Mouse (Mus musculus): ENCODE measurements around the gene Mtmr6. TPM values are rescaled to one million over a fixed set of nuclear protein-coding genes. Genes with fewer than 3 reads are reported as not detected.

Mtmr6 gene
- 30.5 and 31.1 TPM in 2 replicates for polyA plus RNA-seq (2016; fragmentation: Nextera tagmentation; extraction: Ambion mirVana)

GRCm38 (mm10) chr14:60264990-60265876 is at the start of gene Mtmr6:
Gene Mtmr6 (plus strand): TSS chr14:60265228.
- Histone ChIP-seq H3K4me1 (replicated peaks) (peaks cover 14% of the 10 kb centered on the region), H3K4me2 (peak within 1 kb of the TSS; percentile 74)
- under 1% methylated on average over 51 of the region's 51 CpGs for WGBS

GRCm38 (mm10) chr14:60216125-60216524 is 48.9 kb upstream of the Mtmr6 start:
- no peak for ATAC-seq (ENCODE audit: insufficient number of reproducible peaks, low FRiP score)
- no peak overlapping the region for H3K4me2 ChIP-seq
- H3K4me3 ChIP-seq = no peak overlapping the region
- no peaks in the 10 kb centered on the region for H3K9me3 ChIP-seq (replicated peaks)
- H3K36me3 ChIP-seq = peaks cover 25% of the 10 kb centered on the region
- H3K4me1 ChIP-seq (replicated peaks) = peaks cover 8% of the 10 kb centered on the region; the same call in 1 of the 2 replicates
- H3K9ac ChIP-seq = no peak overlapping the region
- no peaks in the 10 kb centered on the region for H3K27me3 ChIP-seq (replicated peaks)
- WGBS = 78% methylated on average over 1 of the region's 1 CpGs
- no peak overlapping the region for H3K27ac ChIP-seq (ENCODE audit: poor library complexity, severe bottlenecking)

More at GRCm38 (mm10) chr14:60264990-60265876, at the start of gene Mtmr6:
- Histone ChIP-seq H3K27ac (ENCODE audit: poor library complexity, severe bottlenecking) (peak within 1 kb of the TSS; percentile 56; the same call in 1 of the 2 replicates), H3K27me3 (replicated peaks) (no peaks in the 10 kb centered on the region), H3K9me3 (replicated peaks) (no peaks in the 10 kb centered on the region), H3K9ac (peak within 1 kb of the TSS; percentile 82), H3K4me3 (peak within 1 kb of the TSS; percentile 72), H3K36me3 (no peaks in the 10 kb centered on the region)
- ATAC-seq (ENCODE audit: insufficient number of reproducible peaks, low FRiP score) = peak; percentile 98

GRCm38 (mm10) chr14:60217616-60218015 is 47.4 kb upstream of the Mtmr6 start:
- H3K4me2 ChIP-seq = no peak overlapping the region
- no peak overlapping the region for H3K27ac ChIP-seq (ENCODE audit: poor library complexity, severe bottlenecking)
- 97% methylated on average over 4 of the region's 4 CpGs for WGBS
- H3K4me1 ChIP-seq (replicated peaks) = no peaks in the 10 kb centered on the region
- no peak for ATAC-seq (ENCODE audit: insufficient number of reproducible peaks, low FRiP score)
- H3K36me3 ChIP-seq = peaks cover 30% of the 10 kb centered on the region
- H3K9me3 ChIP-seq (replicated peaks) = no peaks in the 10 kb centered on the region
- no peak overlapping the region for H3K4me3 ChIP-seq
- no peaks in the 10 kb centered on the region for H3K27me3 ChIP-seq (replicated peaks)
- no peak overlapping the region for H3K9ac ChIP-seq

GRCm38 (mm10) chr14:60219886-60220285 is 45.1 kb upstream of the Mtmr6 start:
- peaks cover 34% of the 10 kb centered on the region for H3K36me3 ChIP-seq
- H3K4me3 ChIP-seq = no peak overlapping the region
- no peak for ATAC-seq (ENCODE audit: insufficient number of reproducible peaks, low FRiP score)
- no peak overlapping the region for H3K4me2 ChIP-seq
- H3K4me1 ChIP-seq (replicated peaks) = no peaks in the 10 kb centered on the region
- no peak overlapping the region for H3K27ac ChIP-seq (ENCODE audit: poor library complexity, severe bottlenecking)
- no peaks in the 10 kb centered on the region for H3K27me3 ChIP-seq (replicated peaks)
- no peaks in the 10 kb centered on the region for H3K9me3 ChIP-seq (replicated peaks)
- 90% methylated on average over 10 of the region's 10 CpGs for WGBS
- no peak overlapping the region for H3K9ac ChIP-seq

- Histone ChIP-seq H3K4me1 (replicated peaks) (0 out of 2 replicates have a peak, but pooled peaks cover 4% of the 10 kb centered on the region), H3K27me3 (replicated peaks) (no peaks in the 10 kb centered on the region), H3K4me3 (no peak overlapping the region), H3K36me3 (peaks cover 45% of the 10 kb centered on the region), H3K4me2 (no peak overlapping the region), H3K9me3 (replicated peaks) (no peaks in the 10 kb centered on the region), H3K27ac (ENCODE audit: poor library complexity, severe bottlenecking) (no peak overlapping the region), H3K9ac (no peak overlapping the region)
- WGBS = 78% methylated on average over 3 of the region's 3 CpGs
- no peak for ATAC-seq (ENCODE audit: insufficient number of reproducible peaks, low FRiP score)
Measured at GRCm38 (mm10) chr14:60238551-60238950, 26.5 kb upstream of the Mtmr6 start.

- Histone ChIP-seq H3K9me3 (replicated peaks) (no peaks in the 10 kb centered on the region), H3K4me3 (peak overlapping the region; percentile 79), H3K4me2 (peak overlapping the region; percentile 80), H3K27me3 (replicated peaks) (no peaks in the 10 kb centered on the region), H3K4me1 (replicated peaks) (peaks cover 18% of the 10 kb centered on the region), H3K27ac (ENCODE audit: poor library complexity, severe bottlenecking) (no peak overlapping the region), H3K9ac (peak overlapping the region; percentile 91), H3K36me3 (no peaks in the 10 kb centered on the region)
- 13% methylated on average over 8 of the region's 8 CpGs for WGBS
- no peak for ATAC-seq (ENCODE audit: insufficient number of reproducible peaks, low FRiP score)
Measured at GRCm38 (mm10) chr14:60250366-60250765, 14.7 kb upstream of the Mtmr6 start.

- Histone ChIP-seq H3K4me1 (replicated peaks) (peaks cover 18% of the 10 kb centered on the region), H3K4me3 (peak overlapping the region; percentile 79), H3K27ac (ENCODE audit: poor library complexity, severe bottlenecking) (peak overlapping the region; percentile 91), H3K36me3 (no peaks in the 10 kb centered on the region), H3K4me2 (peak overlapping the region; percentile 80), H3K9me3 (replicated peaks) (no peaks in the 10 kb centered on the region), H3K9ac (peak overlapping the region; percentile 91), H3K27me3 (replicated peaks) (no peaks in the 10 kb centered on the region)
- under 1% methylated on average over 39 of the region's 39 CpGs for WGBS
- peak; percentile 71 for ATAC-seq (ENCODE audit: insufficient number of reproducible peaks, low FRiP score)
Measured at GRCm38 (mm10) chr14:60250879-60251278, 14.1 kb upstream of the Mtmr6 start.

GRCm38 (mm10) chr14:60251281-60252003 is 13.6 kb upstream of the Mtmr6 start, which contains the start of the genes Nupl1 and Gm49336:
Gene Nupl1 (minus strand): TSS chr14:60251431.
Gene Gm49336 (minus strand): TSS chr14:60251507.
- H3K4me3 ChIP-seq = peak within 1 kb of the TSS; percentile 79
- no peaks in the 10 kb centered on the region for H3K9me3 ChIP-seq (replicated peaks)
- no peaks in the 10 kb centered on the region for H3K27me3 ChIP-seq (replicated peaks)
- H3K4me1 ChIP-seq (replicated peaks) = peaks cover 18% of the 10 kb centered on the region
- under 1% methylated on average over 62 of the region's 62 CpGs for WGBS
- peak within 1 kb of the TSS; percentile 91 for H3K27ac ChIP-seq (ENCODE audit: poor library complexity, severe bottlenecking)
- ATAC-seq (ENCODE audit: insufficient number of reproducible peaks, low FRiP score) = peak; percentile 100
- H3K9ac ChIP-seq = peak within 1 kb of the TSS; percentile 91
- no peaks in the 10 kb centered on the region for H3K36me3 ChIP-seq
- H3K4me2 ChIP-seq = peak within 1 kb of the TSS; percentile 80

- Histone ChIP-seq H3K36me3 (no peaks in the 10 kb centered on the region), H3K9me3 (replicated peaks) (no peaks in the 10 kb centered on the region), H3K27me3 (replicated peaks) (no peaks in the 10 kb centered on the region), H3K4me3 (peak overlapping the region; percentile 79), H3K4me1 (replicated peaks) (peaks cover 18% of the 10 kb centered on the region), H3K9ac (peak overlapping the region; percentile 83), H3K27ac (ENCODE audit: poor library complexity, severe bottlenecking) (peak overlapping the region; percentile 87), H3K4me2 (peak overlapping the region; percentile 80)
- 19% methylated on average over 15 of the region's 15 CpGs for WGBS
- ATAC-seq (ENCODE audit: insufficient number of reproducible peaks, low FRiP score) = no peak; the same call in 1 of the 2 replicates
Measured at GRCm38 (mm10) chr14:60252004-60253000, 12.7 kb upstream of the Mtmr6 start.

- Histone ChIP-seq H3K27me3 (replicated peaks) (no peaks in the 10 kb centered on the region), H3K4me2 (no peak overlapping the region), H3K27ac (ENCODE audit: poor library complexity, severe bottlenecking) (no peak overlapping the region), H3K9ac (no peak overlapping the region), H3K9me3 (replicated peaks) (no peaks in the 10 kb centered on the region), H3K4me1 (replicated peaks) (peaks cover 18% of the 10 kb centered on the region), H3K4me3 (no peak overlapping the region), H3K36me3 (no peaks in the 10 kb centered on the region)
- no peak for ATAC-seq (ENCODE audit: insufficient number of reproducible peaks, low FRiP score)
- 66% methylated on average over 3 of the region's 3 CpGs for WGBS
Measured at GRCm38 (mm10) chr14:60253466-60253865, 11.6 kb upstream of the Mtmr6 start.
